Mouse (Mus musculus): ENCODE measurements around the gene Chst4.
A peak's percentile ranks its signal among the peaks of the same experiment; 100 is the strongest.

Gene Chst4

GRCm38 (mm10) chr8:110006312-110007023 is 33.1 kb downstream of the Chst4 start:
- DNase-seq (ENCODE audit: low spot score in 2 of 2): peak in 1 of 2 experiments; percentile 7

- no peak for DNase-seq (ENCODE audit: low spot score in 2 of 2)
Measured at GRCm38 (mm10) chr8:110004300-110004699, 35.2 kb downstream of the Chst4 start.

GRCm38 (mm10) chr8:110002953-110003352 is 36.6 kb downstream of the Chst4 start:
- no peak for DNase-seq (ENCODE audit: low spot score in 2 of 2)

- DNase-seq (ENCODE audit: low spot score in 2 of 2): no peak
Measured at GRCm38 (mm10) chr8:109999974-110000373, 39.6 kb downstream of the Chst4 start.

GRCm38 (mm10) chr8:109998066-109998465 is 41.5 kb downstream of the Chst4 start:
- DNase-seq (ENCODE audit: low spot score in 2 of 2): no peak

GRCm38 (mm10) chr8:109997381-109997780 is 42.2 kb downstream of the Chst4 start:
- no peak for DNase-seq (ENCODE audit: low spot score in 2 of 2)

GRCm38 (mm10) chr8:109992951-109993350 is 46.6 kb downstream of the Chst4 start:
- DNase-seq (ENCODE audit: low spot score in 2 of 2): no peak

GRCm38 (mm10) chr8:109992166-109992565 is 47.4 kb downstream of the Chst4 start:
- DNase-seq (ENCODE audit: low spot score in 2 of 2): no peak

- no peak for DNase-seq (ENCODE audit: low spot score in 2 of 2)
Measured at GRCm38 (mm10) chr8:109990224-109990623, 49.3 kb downstream of the Chst4 start, which contains the start of gene Tat. Gene Tat, plus strand, starts transcription at chr8:109990437.

GRCm38 (mm10) chr8:109989151-109989550 is 50.4 kb downstream of the Chst4 start:
- no peak for DNase-seq (ENCODE audit: low spot score in 2 of 2)

- DNase-seq (ENCODE audit: low spot score in 2 of 2): no peak
Measured at GRCm38 (mm10) chr8:109987776-109988175, 51.8 kb downstream of the Chst4 start.

GRCm38 (mm10) chr8:109986384-109986783 is 53.2 kb downstream of the Chst4 start:
- no peak for DNase-seq (ENCODE audit: low spot score in 2 of 2)

GRCm38 (mm10) chr8:109983944-109984343 is 55.6 kb downstream of the Chst4 start:
- DNase-seq (ENCODE audit: low spot score in 2 of 2): peak in 1 of 2 experiments; percentile 16

- no peak for DNase-seq (ENCODE audit: low spot score in 2 of 2)
Measured at GRCm38 (mm10) chr8:109982386-109983105, 57.0 kb downstream of the Chst4 start.

- DNase-seq (ENCODE audit: low spot score in 2 of 2): no peak
Measured at GRCm38 (mm10) chr8:109979339-109979738, 60.2 kb downstream of the Chst4 start.
